Mouse (Mus musculus): Measurements from ENCODE around the gene Iqschfp. TPM values are rescaled to one million over a fixed set of nuclear protein-coding genes. Genes with fewer than 3 reads are reported as not detected.

Iqschfp gene
- polyA plus RNA-seq (2015; fragmentation: Nextera tagmentation; extraction: Ambion mirVana) = 0.10 TPM in 2 replicates

DNA sequence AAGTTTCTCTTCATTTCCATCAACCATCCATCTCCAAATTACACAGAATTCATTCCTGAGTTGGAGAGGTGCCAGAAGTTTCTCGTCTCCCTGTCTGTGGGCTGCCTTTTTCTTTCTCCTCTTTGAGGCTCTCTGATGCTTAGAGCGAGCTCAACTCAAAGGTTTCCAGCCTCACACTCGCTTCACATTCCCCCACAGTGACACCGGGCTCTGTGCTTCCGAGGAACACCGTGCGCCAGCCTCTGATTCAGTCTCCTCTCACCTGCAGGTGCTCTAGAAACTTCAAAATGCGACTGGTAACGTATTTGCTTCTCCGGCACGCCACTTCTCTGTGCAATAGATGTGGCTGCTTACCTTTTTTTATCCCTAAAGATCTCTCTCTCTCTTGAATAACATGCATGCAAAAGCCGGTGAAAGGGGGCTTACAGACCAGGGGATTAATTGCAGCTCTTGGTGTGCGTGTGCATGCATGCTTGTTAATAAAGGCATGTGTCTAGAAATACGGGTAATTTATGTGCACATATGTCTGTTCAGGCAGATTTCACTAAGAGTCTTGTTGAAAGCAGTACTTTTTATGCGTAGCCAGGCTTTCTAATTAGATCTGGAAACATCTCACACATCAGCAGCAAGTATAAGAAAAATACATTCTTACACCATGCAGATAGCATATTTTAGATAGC, at the start of gene Iqschfp, which contains the start of gene Iqcj:
TSS of gene Iqschfp (plus strand) at position 207 of the 680 bp plus-strand sequence.
TSS of gene Iqcj (plus strand) at position 195 of the 680 bp plus-strand sequence.
- H3K9me3 ChIP-seq = no peaks in the 10 kb centered on the region
- H3K36me3 ChIP-seq = no peaks in the 10 kb centered on the region
- no peaks in the 10 kb centered on the region for H3K27me3 ChIP-seq (replicated peaks)
- 61% methylated on average over 15 of the region's 15 CpGs for WGBS
- no peak within 1 kb of the TSS; the same call in 1 of the 2 replicates for H3K4me3 ChIP-seq (replicated peaks)
- H3K4me2 ChIP-seq = no peak within 1 kb of the TSS
- H3K9ac ChIP-seq = no peak within 1 kb of the TSS
- no peak within 1 kb of the TSS for H3K27ac ChIP-seq
- no peaks in the 10 kb centered on the region for H3K4me1 ChIP-seq
- ATAC-seq (ENCODE audit: insufficient read depth, low FRiP score, low read depth) = no peak

GRCm38 (mm10) chr3:67852397-67852796, 39.6 kb upstream of the Iqschfp start:
- H3K36me3 ChIP-seq = no peaks in the 10 kb centered on the region
- no peak overlapping the region for H3K4me3 ChIP-seq (replicated peaks)
- WGBS = 86% methylated on average over 5 of the region's 5 CpGs
- H3K27ac ChIP-seq = no peak overlapping the region
- H3K9me3 ChIP-seq = no peaks in the 10 kb centered on the region
- no peaks in the 10 kb centered on the region for H3K27me3 ChIP-seq (replicated peaks)
- ATAC-seq (ENCODE audit: insufficient read depth, low FRiP score, low read depth) = no peak
- no peak overlapping the region for H3K9ac ChIP-seq
- H3K4me2 ChIP-seq = no peak overlapping the region
- no peaks in the 10 kb centered on the region for H3K4me1 ChIP-seq

DNA sequence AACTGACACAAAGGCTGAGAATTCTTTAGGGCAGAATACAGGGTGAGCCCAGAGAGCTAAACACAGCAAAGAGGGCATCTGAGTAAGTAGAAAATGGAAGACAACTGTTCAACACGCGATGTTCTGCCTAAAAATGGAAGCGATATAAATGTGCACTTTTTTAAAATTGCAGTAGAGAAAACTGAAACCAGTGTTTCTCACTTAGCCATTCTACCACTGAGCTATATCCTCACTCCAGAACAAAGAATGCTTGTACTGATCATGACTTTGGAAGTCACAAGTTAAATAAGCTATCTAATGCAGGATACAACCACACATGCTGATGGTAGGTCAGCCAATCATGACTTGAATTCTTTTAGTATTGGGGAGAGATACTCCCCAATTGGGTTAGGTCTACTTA, 30.5 kb upstream of the Iqschfp start:
- H3K4me2 ChIP-seq = no peak overlapping the region
- H3K27ac ChIP-seq = no peak overlapping the region
- 76% methylated on average over 3 of the region's 3 CpGs for WGBS
- H3K4me1 ChIP-seq = no peaks in the 10 kb centered on the region
- ATAC-seq (ENCODE audit: insufficient read depth, low FRiP score, low read depth) = no peak
- no peaks in the 10 kb centered on the region for H3K36me3 ChIP-seq
- H3K9ac ChIP-seq = no peak overlapping the region
- H3K27me3 ChIP-seq (replicated peaks) = no peaks in the 10 kb centered on the region
- no peaks in the 10 kb centered on the region for H3K9me3 ChIP-seq
- H3K4me3 ChIP-seq (replicated peaks) = no peak overlapping the region

DNA sequence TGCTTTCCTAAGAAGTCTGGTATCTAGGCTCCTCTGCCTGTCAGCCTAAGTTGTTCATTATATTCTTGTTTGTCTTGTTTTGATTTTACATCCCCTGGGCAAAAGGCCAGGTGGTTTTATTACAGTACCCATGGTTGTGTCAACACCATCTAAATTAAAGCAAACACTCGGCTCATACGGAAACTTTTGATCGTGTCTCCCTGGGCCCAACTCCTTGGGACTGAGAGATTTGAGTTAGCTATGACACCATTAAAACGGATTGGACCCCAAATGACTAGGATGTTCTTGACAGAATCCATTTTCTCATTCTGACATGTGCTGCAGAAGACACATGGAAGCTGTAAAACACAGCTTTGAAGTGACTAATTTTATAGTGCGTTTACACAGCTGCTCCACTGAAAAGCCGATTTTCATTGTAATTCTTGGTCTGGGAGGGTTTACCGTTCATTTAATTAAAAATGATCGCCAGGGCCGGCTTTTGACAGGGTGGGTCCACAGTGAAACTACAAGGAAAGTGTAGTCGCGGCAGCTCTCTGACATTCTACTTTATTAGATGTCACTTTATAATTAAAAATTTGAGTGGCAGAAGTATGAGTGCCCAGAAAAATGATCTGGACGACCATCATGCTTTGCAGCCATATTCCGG, 24.5 kb upstream of the Iqschfp start:
- no peak overlapping the region for H3K4me3 ChIP-seq (replicated peaks)
- H3K9ac ChIP-seq = no peak overlapping the region
- H3K27me3 ChIP-seq (replicated peaks) = no peaks in the 10 kb centered on the region
- H3K36me3 ChIP-seq = no peaks in the 10 kb centered on the region
- H3K4me2 ChIP-seq = no peak overlapping the region
- H3K9me3 ChIP-seq = no peaks in the 10 kb centered on the region
- 57% methylated on average over 13 of the region's 13 CpGs for WGBS
- H3K27ac ChIP-seq = no peak overlapping the region
- ATAC-seq (ENCODE audit: insufficient read depth, low FRiP score, low read depth) = no peak
- H3K4me1 ChIP-seq = no peaks in the 10 kb centered on the region

DNA sequence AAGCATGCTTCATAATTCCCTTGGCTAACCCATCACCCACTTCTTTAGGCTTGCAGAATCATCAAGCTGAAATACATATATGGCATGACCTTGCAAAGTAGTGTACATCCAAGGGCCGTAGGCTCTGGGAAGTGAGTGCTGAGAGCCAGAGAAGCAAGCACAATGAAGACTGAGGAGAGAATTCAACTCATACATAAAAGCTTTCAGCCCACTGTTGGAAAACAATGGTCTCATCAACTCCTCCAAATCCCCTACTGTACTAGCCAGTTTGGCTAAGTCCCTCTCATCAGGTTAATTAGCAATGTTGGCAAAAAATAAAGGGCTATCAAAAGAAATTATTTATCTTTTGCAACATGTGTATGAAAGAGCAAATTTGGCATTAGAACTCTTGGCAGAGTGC, 22.6 kb upstream of the Iqschfp start:
- no peak for ATAC-seq (ENCODE audit: insufficient read depth, low FRiP score, low read depth)
- no peaks in the 10 kb centered on the region for H3K9me3 ChIP-seq
- 66% methylated on average over 1 of the region's 1 CpGs for WGBS

DNA sequence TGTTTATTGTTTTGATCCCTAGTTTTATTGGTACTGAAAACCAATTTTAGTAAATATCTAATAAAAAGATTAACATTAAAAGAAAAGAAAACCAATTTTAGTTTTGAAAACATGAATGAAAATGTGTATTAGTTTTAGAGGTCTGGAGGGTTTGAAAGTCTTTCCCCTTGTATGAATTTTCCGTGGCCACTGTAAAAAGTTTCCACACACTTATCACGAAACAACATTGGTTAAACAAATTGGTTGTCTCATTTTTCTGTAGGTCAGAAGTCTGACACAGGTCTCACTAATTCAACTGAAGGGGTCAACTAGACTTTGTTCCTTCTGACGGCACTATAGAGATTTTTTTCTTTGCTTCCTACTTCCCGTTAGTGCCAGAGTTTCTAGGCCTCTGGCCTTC, 14.8 kb upstream of the Iqschfp start:
- Histone ChIP-seq H3K27ac (no peak overlapping the region), H3K36me3 (no peaks in the 10 kb centered on the region), H3K27me3 (replicated peaks) (no peaks in the 10 kb centered on the region), H3K4me3 (replicated peaks) (no peak overlapping the region), H3K9ac (no peak overlapping the region), H3K4me1 (no peaks in the 10 kb centered on the region), H3K9me3 (no peaks in the 10 kb centered on the region), H3K4me2 (no peak overlapping the region)
- WGBS = 44% methylated on average over 4 of the region's 4 CpGs
- ATAC-seq (ENCODE audit: insufficient read depth, low FRiP score, low read depth) = no peak

More for the DNA sequence above, 22.6 kb upstream of the Iqschfp start:
- Histone ChIP-seq H3K9ac (no peak overlapping the region), H3K4me1 (no peaks in the 10 kb centered on the region), H3K36me3 (no peaks in the 10 kb centered on the region), H3K27ac (no peak overlapping the region), H3K27me3 (replicated peaks) (no peaks in the 10 kb centered on the region), H3K4me3 (replicated peaks) (no peak overlapping the region), H3K4me2 (no peak overlapping the region)

DNA sequence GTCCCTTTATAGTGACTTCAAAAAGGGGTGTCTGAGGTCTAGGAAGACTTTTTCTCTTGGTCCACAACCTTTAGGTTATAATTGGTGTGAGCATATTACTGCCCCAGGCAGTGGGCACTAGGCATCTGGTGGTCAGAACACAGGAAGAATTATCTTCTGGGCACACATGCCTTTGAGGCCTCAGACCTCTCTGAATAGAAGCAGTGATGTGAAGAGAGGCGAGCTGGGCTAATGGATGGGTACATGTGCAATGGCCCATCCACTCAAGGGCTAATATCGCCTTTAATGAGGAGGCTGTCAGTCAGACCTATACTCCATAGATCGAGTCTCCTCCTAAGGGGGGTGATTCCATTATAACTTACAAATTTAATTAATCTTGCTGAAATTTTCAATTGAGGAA, 7.7 kb upstream of the Iqschfp start:
- Histone ChIP-seq H3K36me3 (no peaks in the 10 kb centered on the region), H3K27me3 (replicated peaks) (no peaks in the 10 kb centered on the region), H3K4me1 (no peaks in the 10 kb centered on the region), H3K27ac (no peak overlapping the region), H3K4me3 (replicated peaks) (no peak overlapping the region), H3K9ac (no peak overlapping the region), H3K4me2 (no peak overlapping the region), H3K9me3 (no peaks in the 10 kb centered on the region)
- WGBS = 72% methylated on average over 3 of the region's 3 CpGs
- no peak for ATAC-seq (ENCODE audit: insufficient read depth, low FRiP score, low read depth)

GRCm38 (mm10) chr3:67886176-67886575, 5.9 kb upstream of the Iqschfp start:
- Histone ChIP-seq H3K36me3 (no peaks in the 10 kb centered on the region), H3K27me3 (replicated peaks) (no peaks in the 10 kb centered on the region), H3K27ac (no peak overlapping the region), H3K4me3 (replicated peaks) (no peak overlapping the region), H3K4me1 (no peaks in the 10 kb centered on the region), H3K9ac (no peak overlapping the region), H3K9me3 (no peaks in the 10 kb centered on the region), H3K4me2 (no peak overlapping the region)
- ATAC-seq (ENCODE audit: insufficient read depth, low FRiP score, low read depth) = no peak
- 74% methylated on average over 1 of the region's 1 CpGs for WGBS

DNA sequence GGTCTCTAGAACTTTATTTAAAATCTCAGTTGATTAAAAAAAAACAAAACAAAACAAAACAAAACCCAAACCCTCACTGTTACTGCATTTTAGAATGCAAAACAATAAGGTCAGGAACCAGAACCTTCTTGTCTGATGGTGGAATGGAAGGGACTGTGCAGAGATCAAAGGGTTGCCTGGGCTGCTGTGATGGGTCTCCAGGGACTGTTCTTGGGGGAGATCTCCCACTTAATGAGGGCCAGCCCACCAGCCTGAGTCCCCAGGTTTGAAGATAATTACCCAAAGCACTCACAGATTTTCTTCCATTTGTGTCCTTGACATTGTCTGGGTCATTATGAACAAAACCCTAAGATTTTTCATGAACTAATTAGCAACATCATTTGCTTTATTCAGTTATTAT, 4.8 kb upstream of the Iqschfp start:
- no peaks in the 10 kb centered on the region for H3K27me3 ChIP-seq (replicated peaks)
- no peaks in the 10 kb centered on the region for H3K36me3 ChIP-seq
- H3K9me3 ChIP-seq = no peaks in the 10 kb centered on the region
- H3K9ac ChIP-seq = no peak overlapping the region
- H3K4me3 ChIP-seq (replicated peaks) = no peak overlapping the region
- no peak overlapping the region for H3K27ac ChIP-seq
- H3K4me1 ChIP-seq = no peaks in the 10 kb centered on the region
- ATAC-seq (ENCODE audit: insufficient read depth, low FRiP score, low read depth) = no peak
- H3K4me2 ChIP-seq = no peak overlapping the region

DNA sequence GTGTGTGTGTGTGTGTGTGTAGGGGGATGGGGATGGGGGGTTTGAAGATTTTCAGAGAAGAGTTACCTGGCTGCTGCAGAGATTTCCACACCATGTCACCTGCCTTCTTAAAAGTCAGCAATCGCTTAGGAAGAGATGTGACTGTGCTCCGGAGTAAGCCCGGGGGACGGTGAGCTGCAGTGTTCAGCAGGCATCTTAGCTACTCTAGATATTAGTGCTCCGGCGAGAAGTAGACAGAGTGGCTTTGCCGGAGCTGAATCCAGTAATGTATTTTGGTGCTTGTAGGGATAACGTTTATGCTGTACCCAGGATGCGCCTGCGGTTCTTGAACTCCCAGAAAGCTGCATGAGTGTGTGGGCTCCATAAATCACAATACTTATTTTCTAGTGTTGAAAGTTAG, 736 bp downstream of the Iqschfp start:
- WGBS = 84% methylated on average over 10 of the region's 10 CpGs
- no peak for ATAC-seq (ENCODE audit: insufficient read depth, low FRiP score, low read depth)

GRCm38 (mm10) chr3:67902517-67902916, 10.5 kb downstream of the Iqschfp start:
- Histone ChIP-seq H3K4me2 (no peak overlapping the region), H3K9ac (no peak overlapping the region), H3K9me3 (no peaks in the 10 kb centered on the region), H3K27ac (no peak overlapping the region), H3K27me3 (replicated peaks) (no peaks in the 10 kb centered on the region), H3K4me3 (replicated peaks) (no peak overlapping the region), H3K36me3 (no peaks in the 10 kb centered on the region), H3K4me1 (no peaks in the 10 kb centered on the region)
- WGBS = 80% methylated on average over 4 of the region's 4 CpGs
- no peak for ATAC-seq (ENCODE audit: insufficient read depth, low FRiP score, low read depth)

More for the DNA sequence above, 736 bp downstream of the Iqschfp start:
- Histone ChIP-seq H3K4me1 (no peaks in the 10 kb centered on the region), H3K4me2 (no peak overlapping the region), H3K36me3 (no peaks in the 10 kb centered on the region), H3K4me3 (replicated peaks) (no peak overlapping the region), H3K9ac (no peak overlapping the region), H3K9me3 (no peaks in the 10 kb centered on the region), H3K27me3 (replicated peaks) (no peaks in the 10 kb centered on the region), H3K27ac (no peak overlapping the region)

- no peak overlapping the region for H3K27ac ChIP-seq
- no peaks in the 10 kb centered on the region for H3K4me1 ChIP-seq
- no peak overlapping the region for H3K9ac ChIP-seq
- 79% methylated on average over 2 of the region's 2 CpGs for WGBS
- H3K4me2 ChIP-seq = no peak overlapping the region
- H3K4me3 ChIP-seq (replicated peaks) = no peak overlapping the region
- no peaks in the 10 kb centered on the region for H3K9me3 ChIP-seq
- no peak for ATAC-seq (ENCODE audit: insufficient read depth, low FRiP score, low read depth)
- H3K27me3 ChIP-seq (replicated peaks) = no peaks in the 10 kb centered on the region
- H3K36me3 ChIP-seq = no peaks in the 10 kb centered on the region
Measured at GRCm38 (mm10) chr3:67908586-67908985, 16.6 kb downstream of the Iqschfp start.
